Mouse (Mus musculus) retina, postnatal 7 days (tissue): ENCODE measurements around the gene Psmc3ip.

Source experiments
- DNase-seq: peaks from one replicate; pipeline ENCODE4 v3.0.0-alpha.2; 2012; ENCODE audit warnings: low read depth, low spot score

The Psmc3ip gene

GRCm38 (mm10) chr11:101052751-101053473 is 42.3 kb downstream of the Psmc3ip start:
- no peak for DNase-seq

- no peak for DNase-seq
Measured at GRCm38 (mm10) chr11:101051617-101052016, 43.6 kb downstream of the Psmc3ip start.

- no peak for DNase-seq
Measured at GRCm38 (mm10) chr11:101051051-101051493, 44.2 kb downstream of the Psmc3ip start.

GRCm38 (mm10) chr11:101050359-101050758 is 44.9 kb downstream of the Psmc3ip start:
- DNase-seq, result no peak

GRCm38 (mm10) chr11:101047502-101047901 is 47.7 kb downstream of the Psmc3ip start:
- DNase-seq, result no peak

GRCm38 (mm10) chr11:101046440-101046839 is 48.8 kb downstream of the Psmc3ip start:
- DNase-seq, result no peak

- DNase-seq, result no peak
Measured at GRCm38 (mm10) chr11:101045826-101046225, 49.4 kb downstream of the Psmc3ip start.
